Mouse (Mus musculus) cerebellum, adult (tissue): ENCODE data around the gene Kcnj12.

Experiments
- ATAC-seq: cut with Nextera tagmentation; 2 replicates; pipeline ENCODE4 v1.9.2; 2017; ENCODE audit warnings: mild to moderate bottlenecking, moderate library complexity, mixed read lengths; ENCODE audit not compliant: insufficient number of reproducible peaks, low FRiP score, low TSS enrichment

Kcnj12 gene

GRCm38 (mm10) chr11:61047441-61047840, 25.1 kb downstream of the Kcnj12 start:
- ATAC-seq = no peak

DNA sequence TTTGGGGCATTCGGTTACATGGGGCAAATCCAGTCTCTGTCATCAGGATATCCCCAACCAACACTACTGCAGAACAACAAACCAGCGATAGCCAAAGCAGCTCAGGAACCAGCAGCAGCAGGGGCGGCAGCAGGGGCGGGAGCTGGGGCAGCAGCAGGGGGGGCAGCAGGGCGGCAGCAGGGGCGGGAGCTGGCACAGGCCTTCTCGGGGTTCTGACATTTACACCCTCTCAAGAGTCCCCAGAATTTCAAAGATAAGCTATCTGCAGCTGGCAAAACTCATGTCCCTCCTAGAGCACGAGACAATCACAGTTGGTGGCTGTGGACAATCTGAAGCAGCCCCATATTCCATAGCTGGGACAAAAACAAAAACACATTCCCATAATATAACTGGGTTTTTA, 28.8 kb downstream of the Kcnj12 start:
- ATAC-seq = no peak

DNA sequence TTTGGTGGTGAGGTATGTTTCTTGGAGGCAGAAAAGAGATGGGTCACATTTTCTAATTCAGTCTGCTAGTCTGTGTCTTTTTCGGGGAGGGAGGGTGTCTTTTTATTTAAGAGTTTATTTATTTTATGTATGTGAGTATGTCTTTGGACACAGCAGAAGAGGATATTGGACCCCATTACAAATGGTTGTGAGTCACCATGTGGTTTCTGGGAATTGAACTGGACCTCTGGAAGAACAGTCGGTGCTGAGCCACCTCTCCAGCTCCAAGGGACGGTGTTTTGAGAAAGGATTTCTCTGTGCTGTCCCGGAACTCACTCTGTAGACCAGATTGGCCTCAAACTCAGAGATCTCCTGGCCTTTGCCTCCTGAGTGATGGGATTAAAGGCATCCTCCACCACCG, 34.5 kb downstream of the Kcnj12 start:
- ATAC-seq = no peak

GRCm38 (mm10) chr11:61059691-61060457, 37.5 kb downstream of the Kcnj12 start:
- 0 out of 2 replicates have a peak, but pooled peaks have one; percentile 38 for ATAC-seq

DNA sequence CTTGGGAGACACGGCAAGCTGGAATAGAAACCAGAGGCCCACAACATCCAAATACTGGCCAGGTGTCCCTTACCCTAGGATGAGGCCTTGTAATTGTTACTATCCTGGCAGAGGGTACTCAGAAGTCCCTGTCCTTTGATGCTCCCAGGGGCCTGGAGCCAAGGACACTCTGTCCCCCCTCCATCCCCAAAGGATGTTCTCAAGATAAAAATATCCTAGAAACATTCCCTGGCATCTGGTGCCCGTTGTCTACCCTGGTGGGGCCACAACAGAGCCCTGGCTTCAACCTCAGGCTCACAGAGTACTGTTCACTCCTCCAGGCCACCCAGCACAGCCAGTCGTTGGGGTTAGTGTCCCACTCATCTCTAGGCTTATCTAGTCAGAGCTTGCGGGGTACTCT, 38.3 kb downstream of the Kcnj12 start:
- no peak for ATAC-seq

- no peak for ATAC-seq
Observed at GRCm38 (mm10) chr11:61062548-61063461, 40.4 kb downstream of the Kcnj12 start.

GRCm38 (mm10) chr11:61063503-61063902, 41.1 kb downstream of the Kcnj12 start:
- ATAC-seq = no peak

GRCm38 (mm10) chr11:61065620-61066019, 43.3 kb downstream of the Kcnj12 start:
- ATAC-seq = no peak

- no peak for ATAC-seq
Observed at GRCm38 (mm10) chr11:61067133-61067835, 44.9 kb downstream of the Kcnj12 start.

GRCm38 (mm10) chr11:61068866-61069265, 46.5 kb downstream of the Kcnj12 start:
- no peak for ATAC-seq

DNA sequence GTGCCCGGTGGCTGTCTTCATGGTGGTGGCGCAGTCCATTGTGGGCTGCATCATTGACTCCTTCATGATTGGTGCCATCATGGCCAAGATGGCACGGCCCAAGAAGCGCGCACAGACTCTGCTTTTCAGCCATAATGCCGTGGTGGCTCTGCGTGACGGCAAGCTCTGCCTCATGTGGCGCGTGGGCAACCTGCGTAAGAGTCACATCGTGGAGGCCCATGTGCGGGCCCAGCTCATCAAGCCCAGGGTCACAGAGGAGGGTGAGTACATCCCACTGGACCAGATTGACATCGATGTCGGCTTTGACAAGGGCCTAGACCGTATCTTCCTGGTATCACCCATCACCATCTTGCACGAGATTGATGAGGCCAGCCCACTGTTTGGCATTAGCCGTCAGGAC, 47.3 kb downstream of the Kcnj12 start:
- ATAC-seq = no peak

DNA sequence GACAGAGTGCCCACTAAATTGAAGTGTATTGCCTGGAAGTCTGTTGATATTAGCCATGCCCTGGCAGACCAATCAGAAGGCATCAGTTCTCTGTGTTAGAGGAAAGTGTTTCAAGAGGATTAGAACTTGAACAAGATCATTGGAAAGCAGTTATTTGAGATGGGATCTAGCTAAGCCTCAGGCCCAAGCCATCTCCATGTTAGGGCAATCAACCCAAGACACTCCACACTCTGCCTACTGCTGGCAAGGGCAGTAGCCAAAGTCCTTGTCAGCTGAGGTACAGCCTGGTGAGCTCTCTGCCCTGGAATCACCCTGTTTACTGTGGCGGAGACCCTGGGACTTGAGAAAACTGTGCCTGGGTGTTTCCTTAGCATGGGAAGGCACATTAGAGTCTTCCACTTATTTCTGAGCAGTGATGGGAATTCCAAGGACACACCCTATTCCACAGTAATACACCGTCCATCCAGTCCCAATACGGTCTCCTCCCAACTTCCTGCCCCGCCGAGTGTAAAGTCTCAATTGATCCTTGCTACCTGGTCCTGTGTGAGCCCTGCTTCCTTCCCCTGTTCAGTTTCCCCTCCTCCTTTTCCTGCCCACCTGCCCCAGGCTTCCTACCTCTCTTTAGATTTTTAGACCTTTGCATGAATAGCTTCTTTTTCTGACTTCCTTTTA, 52.4 kb downstream of the Kcnj12 start:
- ATAC-seq = no peak

DNA sequence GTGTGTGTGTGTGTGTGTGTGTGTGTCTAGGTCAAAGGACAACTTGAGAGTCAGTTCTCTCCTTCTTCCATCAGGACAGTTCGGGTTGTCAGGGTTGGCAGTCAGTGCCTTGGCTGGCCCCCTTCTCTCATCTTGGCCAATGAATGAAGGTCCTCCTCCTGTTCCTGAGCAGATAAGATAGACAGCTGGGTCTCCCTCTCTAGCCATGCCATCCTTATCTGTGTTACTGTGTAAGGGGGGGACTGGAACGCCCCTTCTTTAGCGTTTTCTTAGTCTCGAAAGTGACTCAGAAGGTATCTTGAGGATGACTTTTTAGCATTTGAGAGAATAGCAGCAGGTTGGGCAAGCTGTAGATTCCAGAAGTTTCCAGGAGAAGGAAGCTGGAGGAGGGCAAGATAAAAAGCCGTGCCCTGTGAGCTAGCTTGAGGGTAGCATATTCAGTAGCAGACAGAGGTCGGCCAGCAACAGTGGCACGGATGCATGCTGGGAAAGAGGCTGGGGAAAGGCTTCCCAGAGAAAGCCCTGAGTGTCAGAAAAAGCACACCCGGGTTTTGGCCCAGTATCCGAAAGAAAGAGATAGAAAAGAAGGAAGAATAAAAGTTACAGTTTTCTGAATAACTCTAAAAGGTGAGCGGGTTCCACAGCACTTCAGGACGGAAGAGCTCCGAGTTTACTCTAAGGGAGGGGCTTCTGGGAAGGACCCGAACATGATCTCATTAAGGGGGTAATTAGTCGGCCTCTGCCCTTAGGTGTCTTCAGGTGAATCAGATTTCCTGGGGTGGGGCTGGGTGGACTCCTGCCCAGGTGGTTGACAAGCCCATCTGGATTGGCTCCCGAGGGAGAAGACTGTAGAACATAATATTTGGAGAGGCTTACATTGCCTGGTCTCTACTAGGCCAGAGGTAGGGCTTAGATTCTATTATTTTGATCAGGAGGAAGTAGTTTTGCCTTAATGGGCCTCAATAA, 53.3 kb downstream of the Kcnj12 start:
- no peak for ATAC-seq

DNA sequence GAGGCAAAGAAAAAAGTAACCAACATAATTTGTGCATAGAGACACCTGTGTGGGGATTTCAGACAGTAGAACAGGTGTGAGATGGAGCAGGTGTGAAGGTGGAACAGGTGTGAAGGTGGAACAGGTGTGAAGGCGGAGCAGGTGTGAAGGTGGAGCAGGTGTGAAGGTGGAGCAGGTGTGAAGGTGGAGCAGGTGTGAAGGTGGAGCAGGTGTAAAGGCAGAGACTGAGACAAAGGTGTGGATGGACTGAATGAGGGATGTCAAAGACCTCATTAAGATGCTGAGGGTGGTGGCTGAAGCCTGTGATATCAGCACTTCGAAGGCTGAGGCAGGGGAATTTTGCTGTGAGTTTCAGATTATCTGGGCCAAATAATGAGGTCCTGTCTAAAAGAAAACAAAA, 59.3 kb downstream of the Kcnj12 start:
- no peak for ATAC-seq

GRCm38 (mm10) chr11:61090195-61090594, 67.8 kb downstream of the Kcnj12 start:
- ATAC-seq = peak; percentile 74; the same call in 1 of the 2 replicates

GRCm38 (mm10) chr11:61091192-61091591, 68.8 kb downstream of the Kcnj12 start:
- no peak for ATAC-seq

GRCm38 (mm10) chr11:61091642-61092262, 69.4 kb downstream of the Kcnj12 start:
- ATAC-seq = no peak; the same call in 1 of the 2 replicates

DNA sequence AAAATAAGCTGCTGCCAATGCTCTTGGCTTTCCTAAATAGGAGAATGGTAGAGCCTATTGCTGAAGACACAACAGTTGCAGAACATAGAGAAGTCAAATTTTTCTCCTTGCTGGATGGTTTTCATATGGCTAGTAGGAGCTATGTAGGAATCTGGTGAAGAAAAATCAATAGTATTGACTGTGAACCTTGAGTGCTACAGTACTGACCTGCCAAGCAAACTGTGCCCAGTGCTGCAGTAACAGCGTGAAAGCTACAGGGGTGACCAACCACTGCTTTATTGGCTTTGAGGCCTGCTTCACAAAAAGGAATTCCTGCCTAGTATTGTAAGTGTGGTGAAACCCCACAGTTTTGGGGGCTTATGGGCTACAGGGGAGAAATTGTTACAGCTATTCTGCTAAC, 75.7 kb downstream of the Kcnj12 start:
- ATAC-seq = no peak
